Mouse (Mus musculus) lung, postnatal 36 days (tissue): ENCODE measurements around the gene Col15a1.
A peak's percentile ranks its signal among the peaks of the same experiment; 100 is the strongest.

Experiments
- DNase-seq: peaks from one replicate; pipeline ENCODE4 v3.0.0; 2022; ENCODE audit warnings: mixed read lengths

Col15a1 gene

DNA sequence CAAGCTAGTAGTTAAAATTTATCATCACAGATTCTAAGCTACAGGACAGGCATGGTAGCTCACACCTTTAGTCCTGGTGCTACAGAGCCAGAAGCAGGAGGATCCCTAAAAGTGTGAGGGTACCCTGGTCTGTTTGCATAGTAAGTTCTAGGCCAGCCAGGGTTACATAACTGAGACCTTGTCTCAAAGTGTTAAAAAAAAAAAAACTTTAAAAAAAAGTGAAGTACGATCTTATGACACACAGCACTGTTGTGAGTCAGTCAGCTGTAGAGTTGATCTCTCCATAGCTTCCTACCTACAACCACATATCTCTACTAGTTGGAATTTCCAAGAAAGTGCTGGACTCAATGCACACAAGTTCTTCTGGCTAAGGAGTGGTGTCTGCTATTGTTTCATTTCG lies 67.0 kb downstream of the Col15a1 start:
- no peak for DNase-seq

DNA sequence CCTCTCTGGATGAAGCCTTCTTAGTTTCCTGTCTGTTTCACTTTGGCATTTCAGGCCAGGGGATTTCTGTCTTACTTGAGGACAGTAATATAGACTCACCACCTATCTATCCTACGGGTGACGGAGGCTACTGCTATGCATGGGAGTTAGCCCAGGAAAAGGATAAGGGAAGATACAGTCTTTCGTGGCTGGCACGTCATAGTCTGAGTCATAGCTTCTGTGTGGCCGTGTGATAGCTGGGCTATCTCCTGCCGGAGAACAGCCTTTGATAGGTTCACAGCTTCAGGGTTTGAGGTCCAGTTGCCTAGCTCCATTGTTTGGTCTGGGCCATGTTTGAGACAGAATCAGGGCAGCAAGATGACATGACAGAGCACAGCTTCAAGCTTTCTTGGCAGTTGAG lies 70.4 kb downstream of the Col15a1 start:
- DNase-seq: no peak

DNA sequence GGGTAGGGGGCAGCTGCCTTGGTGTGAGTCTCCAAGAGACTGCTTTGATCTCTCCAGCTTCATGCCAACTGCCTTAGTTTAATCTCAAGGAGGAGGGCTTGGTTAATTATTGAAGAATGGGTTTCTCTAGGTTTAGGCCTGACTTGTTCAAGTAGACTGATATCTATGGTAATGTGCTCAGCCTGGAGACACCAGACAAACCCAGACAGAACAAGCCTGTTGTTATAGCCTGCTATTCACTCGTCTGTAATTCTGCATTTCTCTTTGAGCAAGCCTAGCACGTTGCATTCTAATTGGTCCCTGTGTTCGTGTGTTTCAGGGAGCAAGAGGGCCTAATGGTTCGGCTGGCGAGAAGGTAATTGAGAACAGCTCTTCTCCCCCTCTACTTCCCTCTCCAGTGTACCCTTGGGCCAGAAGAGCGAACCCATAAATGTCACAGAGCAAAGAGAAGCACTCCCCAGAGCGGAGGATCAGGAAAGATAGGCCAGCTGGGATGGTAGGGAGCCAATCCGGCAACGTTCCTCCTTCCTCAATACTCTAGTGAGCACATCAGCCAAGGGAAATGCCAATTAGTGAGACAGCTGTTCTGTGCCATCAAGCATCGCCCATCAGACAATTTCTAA lies 71.2 kb downstream of the Col15a1 start:
- no peak for DNase-seq

DNA sequence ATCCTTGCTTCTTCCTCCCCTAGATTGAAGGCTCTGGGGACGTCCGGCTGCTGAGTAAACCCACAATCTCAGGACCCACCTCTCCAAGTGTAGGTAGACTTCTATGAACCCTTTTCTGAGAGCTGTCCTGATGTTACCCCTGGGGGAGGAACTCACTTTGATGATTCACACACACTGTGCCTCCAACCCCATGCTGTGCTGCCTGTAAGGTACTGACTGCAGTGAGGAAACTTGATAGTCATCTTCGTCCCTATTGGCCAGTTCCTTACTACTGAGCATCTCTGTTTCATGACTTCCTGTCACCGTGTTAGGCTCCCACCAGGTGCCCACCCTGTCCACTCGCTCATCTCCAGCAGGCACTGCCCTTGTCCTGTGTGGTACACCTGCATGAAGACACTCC lies 72.2 kb downstream of the Col15a1 start:
- no peak for DNase-seq

DNA sequence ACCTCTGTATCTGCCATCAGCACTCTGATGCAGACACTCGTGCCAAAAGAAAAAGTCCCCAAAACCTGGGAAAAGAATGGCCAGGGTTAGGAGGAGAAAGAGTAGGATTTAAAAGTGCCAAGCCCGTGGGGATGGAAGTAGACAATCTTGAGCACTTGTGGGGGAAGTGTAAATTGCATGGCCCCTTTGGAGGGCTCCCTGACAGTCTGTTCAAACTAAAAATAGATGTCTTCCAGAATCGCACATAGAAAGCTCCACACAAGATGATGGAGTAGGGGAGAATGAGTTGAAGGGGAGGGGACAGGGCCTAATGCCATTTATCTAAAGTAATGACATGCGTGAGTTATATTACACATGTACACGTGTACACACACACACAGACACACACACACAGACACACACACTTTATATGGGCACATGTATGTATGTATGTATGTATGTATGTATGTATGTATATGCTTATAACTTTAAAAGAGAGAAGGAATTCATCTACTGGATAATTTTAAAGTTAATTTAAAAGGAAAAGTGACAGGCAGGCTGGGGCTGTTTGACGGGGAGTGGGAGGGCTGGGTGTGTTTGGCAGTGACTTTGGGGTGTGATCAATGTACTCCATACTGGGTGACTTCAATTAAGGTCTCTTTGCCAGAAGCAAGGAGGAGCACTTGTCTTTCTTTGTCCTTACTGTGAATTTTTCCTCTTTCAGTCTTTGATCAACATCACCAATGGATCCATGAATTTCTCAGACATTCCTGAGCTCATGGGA lies 74.1 kb downstream of the Col15a1 start:
- no peak for DNase-seq

DNA sequence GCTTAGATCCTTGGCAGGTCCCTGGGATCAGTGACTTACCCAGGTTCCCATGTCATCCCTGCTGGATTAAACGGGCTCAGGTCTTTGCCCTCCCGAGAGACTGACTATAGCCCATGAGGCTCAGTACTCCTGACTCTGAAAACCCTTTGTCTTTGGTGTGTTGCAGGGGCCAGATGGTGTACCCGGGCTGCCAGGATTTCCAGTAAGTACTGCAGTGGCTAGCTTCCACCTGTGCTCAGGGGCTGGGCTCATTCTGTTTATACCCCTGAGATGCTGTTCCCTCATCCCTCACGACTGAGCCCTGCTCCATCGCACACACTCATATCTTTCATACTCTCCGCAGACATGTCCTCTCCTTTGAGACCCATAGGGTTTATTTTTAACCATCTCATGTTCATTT lies 76.3 kb downstream of the Col15a1 start:
- DNase-seq: no peak

DNA sequence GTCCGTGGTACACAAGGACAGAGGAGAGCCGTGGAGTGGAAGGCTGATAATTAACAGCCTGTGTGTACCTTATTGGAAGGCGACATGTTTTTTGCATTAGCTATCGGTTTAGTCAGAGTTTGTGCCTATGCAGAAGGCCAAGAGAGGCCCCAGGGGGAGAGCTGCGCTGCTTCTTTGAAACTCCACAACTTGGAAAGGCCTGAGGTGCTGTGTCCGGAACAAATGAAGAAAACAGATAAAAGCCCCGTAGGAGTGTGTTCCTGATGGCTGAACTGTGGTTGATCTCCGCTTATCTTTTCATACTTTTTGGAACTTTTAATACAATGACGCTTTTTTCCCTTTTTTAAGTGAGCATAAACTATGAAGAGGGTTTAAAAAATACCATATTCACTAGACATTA lies 76.9 kb downstream of the Col15a1 start:
- no peak for DNase-seq

DNA sequence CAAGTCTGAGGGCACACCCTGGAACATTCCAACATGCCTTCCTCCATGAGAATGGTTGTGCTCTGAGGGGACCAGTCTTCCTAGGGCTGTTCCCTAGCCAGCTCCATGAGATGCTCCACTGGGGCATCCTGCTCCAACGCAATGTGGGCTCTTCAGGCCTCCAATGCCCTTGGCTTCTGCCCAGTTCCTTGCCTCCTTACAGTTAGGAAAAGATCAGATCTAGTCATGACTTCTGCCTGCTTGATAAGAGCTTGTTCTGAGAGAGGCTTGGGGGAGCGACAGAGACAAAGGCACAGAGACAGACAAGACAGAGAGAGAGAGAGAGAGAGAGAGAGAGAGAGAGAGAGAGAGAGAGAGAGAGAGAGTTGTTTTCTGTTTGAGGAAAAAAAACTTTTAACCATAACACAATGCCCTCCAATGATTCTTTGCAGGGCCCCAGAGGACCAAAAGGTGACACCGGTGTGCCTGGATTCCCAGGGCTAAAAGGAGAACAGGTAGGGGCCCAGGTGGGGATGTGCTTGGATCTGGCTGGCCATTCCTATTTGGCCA lies 78.7 kb downstream of the Col15a1 start:
- no peak for DNase-seq

DNA sequence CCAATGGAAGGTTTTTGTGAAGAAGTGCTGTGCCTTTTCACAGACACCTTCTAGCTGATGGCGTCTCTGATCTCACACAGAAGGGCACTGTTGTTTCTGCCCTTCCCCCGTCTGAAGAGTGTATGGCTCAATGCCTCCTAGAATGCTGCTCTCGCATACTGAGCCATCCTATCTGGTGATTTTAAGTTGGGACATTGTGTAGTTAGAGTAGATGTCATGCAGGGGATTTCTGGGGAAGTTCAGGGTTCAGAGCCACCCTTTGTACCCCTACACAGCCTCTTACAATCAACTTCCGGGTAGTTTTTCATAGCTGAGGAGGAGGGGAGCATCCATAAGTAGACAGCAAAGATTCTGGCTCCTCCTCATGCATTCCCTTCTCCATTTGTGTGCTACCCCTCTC lies 79.5 kb downstream of the Col15a1 start:
- DNase-seq: no peak

DNA sequence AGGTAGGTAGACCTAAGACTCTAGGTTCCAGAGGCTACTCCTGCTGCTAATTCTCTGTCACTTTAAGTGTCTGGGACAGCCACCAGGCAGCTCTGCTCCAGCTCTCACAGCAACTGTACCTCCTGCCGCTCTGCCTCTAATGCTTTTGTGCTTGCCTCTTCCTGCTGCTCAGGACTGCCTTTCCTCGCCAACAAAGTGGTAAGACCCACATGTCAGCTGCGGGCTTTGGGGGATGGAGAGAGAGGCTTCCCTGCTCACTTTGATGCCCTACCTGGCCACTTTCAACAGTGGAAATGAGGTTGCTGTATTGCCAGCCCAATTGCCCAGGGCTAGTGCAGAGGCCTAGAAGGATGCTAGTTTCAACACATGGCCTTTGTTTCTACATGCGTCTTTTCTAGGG lies 80.3 kb downstream of the Col15a1 start:
- no peak for DNase-seq

DNA sequence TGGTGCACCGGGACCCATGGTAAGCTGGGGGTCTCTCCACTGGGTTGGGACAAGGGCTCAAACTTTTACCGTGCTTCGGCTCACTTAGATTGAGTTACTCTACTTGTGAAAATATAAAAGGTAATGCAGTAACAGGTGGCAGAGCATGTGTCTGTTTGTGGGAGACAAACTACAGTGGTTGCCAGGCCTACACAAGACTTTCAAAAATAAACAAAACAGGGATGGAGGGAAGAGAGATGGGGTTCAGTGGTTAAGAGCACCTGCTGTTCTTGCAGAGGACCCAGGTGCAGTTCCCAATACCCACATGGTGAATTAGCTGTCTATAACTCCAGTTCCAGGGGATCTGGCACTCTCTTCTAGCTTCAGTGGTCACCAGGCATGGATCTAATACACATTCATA lies 81.6 kb downstream of the Col15a1 start:
- no peak for DNase-seq

DNA sequence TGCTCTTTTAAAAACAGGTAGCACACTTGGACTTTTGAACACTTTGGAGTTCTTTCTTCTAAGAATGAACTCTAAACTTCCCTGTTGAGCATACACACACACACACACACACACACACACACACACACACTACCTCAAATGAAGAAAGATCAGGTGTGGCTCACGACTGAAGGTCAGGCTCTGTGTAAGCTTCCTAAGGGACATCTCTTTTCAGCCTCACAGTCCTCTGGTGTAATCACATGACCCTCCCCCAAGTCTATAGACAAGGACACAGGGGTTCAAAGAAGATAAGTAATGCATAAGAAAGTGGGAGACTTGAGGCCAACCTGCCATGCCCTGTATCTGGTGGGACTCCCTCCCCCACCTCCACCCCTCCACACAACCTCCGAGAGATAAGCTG lies 82.5 kb downstream of the Col15a1 start:
- DNase-seq: no peak

DNA sequence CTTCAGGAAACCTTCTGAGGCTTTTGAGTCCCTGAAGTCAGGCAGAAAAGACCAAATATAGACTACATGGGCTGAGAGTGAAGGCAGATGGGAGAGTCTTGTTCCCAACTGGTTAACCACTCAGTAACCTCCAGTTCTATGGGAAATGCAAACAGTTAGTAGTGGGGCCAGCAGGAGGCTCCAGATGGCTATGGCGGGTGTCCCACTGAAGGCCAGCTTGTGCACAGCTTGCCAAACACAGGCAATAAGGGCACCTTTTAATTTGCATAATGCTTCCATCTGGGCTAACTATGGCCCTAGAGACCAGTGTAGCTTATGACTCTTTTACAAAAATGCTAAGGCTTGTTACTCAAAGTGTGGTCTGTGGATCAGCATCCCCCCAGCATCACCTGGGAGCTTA lies 83.1 kb downstream of the Col15a1 start:
- no peak for DNase-seq

DNA sequence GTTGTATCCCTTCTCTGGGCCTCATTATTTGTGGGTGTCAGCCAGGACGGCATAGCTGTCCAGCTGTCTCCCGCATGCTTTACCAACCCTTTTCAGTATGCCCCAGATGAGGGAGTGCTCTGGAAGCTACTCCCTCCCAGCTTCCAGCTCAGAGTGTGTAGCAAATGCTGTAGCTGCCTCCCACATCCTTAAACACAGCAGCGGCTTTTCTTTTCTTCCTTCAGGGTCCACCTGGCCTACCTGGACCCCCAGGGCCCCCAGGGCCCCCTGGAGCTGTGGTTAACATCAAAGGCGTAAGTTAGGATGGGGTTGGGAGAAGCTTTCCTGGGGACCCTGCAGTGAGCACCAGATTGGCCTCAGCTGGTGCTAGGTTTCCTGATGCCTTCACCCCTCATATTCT lies 85.0 kb downstream of the Col15a1 start:
- DNase-seq: no peak

DNA sequence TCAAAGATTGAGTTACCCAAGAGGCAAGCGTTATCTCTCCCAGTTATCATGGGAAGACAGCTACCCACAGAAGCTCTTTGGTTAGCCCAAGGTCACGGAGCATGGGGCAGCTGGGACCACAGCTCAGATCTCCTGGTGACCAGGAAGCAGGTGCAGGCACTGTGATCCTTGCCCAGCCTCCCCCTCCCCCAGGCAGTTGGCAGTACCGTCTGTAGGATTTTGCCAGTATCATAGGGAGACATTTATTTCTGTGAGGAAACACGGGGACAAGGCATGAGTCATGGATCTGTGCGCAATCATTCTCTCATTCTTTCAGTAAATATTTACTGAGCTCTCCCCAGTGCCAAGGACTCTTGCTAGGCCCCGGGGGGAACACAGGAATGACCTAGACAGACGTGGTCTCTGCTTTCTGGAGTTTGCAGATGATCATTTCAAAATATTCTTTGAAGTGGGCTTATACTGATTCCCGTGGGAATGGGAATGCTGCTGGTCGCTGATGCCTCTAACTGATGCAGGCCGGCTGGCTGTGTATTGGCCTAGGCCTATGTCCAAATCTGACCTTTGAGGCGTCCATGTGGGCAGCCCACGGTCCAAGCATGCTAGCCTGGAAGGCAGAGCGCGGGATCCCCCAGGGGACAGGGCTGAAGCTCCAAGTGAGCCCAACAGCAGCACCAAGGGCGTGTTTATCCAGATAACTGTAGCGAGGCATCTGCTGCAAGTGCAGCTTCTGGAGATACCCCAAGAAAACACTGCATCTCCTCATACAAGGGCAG lies 86.0 kb downstream of the Col15a1 start:
- peak; percentile 85 for DNase-seq

DNA sequence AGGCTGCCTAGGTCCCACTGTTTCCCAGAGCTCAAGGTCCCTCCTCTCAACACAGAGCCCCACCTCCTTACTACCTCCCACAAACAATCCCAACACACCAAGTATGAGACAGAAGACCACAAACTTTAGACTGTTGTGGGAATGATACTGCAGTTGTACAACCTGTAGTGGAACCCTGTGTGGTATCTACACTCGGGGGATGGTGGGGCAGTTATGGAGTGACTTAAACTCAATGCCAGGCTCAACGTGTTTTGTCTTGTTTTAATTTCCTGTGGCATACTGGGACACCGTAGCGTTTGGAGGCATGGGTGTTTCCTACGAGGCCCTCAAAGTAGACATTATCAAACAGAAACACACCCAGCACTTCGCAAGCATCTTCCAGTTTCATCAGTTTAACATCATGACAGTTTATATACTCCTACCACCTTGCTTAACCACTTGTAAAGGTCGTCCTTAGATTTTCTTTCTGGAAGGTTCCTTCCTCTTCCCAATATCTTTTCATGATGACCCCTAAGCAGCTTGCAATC lies 86.6 kb downstream of the Col15a1 start:
- no peak for DNase-seq

DNA sequence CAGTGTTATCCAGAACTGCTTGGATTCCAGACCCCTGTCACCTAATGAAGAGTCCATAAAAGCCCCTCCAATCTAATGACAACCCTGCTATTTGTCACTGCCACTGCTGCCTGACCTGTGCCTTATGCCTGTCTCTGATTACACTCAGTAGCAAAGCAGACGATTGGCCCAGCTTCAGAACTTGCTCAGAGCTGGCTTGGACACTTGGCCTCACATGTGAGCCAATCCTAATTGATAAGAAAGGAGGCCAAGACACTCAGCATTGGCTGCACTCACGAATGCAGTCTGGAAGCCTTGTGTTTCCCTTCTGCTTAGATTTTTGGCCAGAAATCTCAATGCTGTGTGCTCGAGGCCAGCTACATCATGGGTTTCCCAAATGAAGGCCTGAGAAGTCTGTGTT lies 87.6 kb downstream of the Col15a1 start:
- DNase-seq: peak; percentile 69

DNA sequence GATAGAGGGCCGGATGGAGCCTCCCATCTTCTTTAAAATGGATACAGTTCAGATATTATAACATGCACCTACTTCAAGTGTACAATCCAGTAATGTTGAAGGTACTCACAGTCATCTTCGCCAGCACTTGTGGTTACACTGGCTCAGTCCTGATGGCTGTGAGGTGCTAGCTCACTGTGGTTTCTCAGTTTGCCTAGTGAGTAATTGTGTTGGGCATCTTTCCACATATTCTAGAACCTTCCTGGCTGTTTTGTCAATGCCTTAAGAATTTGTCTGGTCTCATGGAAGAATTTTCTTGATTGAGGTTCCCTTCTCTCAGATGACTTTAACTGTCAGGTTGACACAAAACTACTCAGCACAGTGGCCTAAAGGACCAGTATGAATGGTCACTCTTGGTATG lies 92.7 kb downstream of the Col15a1 start:
- no peak for DNase-seq

DNA sequence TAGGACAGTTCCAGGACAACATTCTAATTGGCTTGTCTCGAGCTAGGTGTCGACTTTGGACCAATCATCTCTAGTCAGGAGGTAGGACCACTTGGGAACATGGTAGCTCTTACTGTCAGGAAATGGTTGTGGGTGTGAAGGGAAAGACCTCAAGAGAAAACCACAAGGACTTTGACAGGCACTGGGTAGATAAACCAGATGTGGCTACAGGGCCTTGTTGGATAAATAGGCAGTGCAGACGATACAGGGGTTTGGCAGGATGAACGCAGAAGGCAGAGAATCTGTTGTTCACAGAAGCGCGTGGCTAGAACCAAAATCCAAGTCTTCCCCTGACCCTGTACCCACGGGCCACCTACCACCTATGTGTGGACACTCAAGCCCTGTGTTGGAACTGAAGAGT lies 94.6 kb downstream of the Col15a1 start:
- no peak for DNase-seq

DNA sequence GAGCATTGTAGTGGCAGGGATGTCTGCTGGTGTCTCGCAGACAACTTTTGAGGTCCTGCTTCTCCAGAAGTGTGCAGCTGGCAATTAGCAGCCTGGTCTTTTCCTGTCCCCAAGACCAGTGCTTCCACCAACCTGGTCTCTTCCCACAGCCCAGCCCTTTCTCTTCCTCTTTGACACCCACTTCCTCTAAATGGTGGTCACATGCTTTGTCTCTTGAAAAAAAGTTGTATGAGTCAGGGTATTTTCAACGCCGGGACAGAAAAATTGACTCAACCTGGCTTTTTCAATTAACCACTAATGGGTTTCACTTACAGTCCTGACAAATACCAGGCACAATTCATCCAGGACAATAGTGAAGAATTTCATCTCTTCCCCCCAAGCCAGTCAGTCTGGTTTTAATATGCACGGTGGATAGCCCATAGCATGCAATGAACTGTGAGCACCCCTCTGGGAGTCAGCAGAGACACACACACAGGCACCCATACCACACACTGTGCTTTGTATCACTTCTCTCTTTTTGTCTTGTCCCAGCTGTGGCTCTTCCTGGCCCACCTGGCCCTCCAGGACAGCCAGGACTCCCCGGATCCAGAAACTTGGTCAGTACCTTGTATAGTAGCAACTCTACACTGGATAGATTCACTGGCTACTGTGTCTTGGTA lies 95.5 kb downstream of the Col15a1 start:
- peak; percentile 53 for DNase-seq

DNA sequence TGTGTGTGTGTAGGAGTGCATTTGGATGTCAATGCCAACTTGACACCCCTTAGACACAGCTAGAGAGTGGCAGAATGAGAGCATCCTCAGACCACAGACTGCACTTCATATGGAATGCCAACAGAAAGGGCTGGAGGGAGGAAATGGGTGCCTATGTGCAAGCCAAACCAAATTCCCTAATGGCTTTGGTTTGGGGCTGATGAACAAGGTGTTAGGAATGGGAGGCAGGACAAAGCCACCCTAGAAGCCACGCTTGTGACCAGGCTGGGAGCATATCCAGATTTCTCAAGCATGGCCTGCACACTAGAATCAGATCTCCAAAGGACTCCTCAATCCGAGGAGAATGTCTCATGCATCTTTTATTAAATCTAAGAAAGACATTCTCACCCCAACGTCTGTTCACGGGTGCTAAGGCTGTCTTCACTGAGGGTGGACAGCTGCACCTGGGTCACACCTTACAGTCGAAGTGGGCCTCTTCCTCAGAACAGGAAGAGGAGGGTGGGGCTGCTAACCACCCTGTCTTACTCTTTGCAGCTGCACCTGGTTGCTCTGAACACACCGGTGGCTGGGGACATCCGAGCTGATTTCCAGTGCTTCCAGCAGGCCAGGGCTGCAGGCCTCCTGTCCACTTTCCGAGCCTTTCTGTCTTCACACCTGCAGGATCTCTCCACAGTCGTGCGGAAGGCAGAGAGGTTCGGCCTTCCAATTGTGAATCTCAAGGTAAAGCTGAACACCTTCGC lies 102.1 kb downstream of the Col15a1 start:
- no peak for DNase-seq

DNA sequence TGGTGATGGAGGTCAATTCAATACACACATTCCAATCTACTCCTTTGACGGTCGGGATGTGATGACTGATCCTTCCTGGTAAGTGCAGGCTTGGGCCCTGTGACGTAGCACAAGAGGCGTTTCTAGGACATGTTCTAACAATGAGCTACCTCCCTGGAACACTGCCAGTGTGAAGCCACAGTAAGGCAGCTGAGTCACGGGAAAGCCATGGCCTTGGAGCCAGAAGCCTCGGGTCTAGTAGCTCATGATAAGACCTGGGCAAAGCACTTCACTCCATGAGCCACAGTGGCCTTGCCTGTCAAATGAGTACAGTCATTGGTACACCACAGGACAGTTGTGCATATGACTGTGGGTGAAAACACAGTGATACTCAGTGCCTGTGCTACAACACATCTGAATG lies 102.9 kb downstream of the Col15a1 start:
- peak; percentile 58 for DNase-seq
